Mouse (Mus musculus) neural tube, embryonic 15.5 days (tissue): ENCODE results near the gene Abcc4. TPM values are rescaled to one million over a fixed set of nuclear protein-coding genes. Genes with fewer than 3 reads are reported as not detected.

Source experiments
- ATAC-seq: fragments of 200-750 bp; cut with Nextera tagmentation; 2 replicates; pipeline ENCODE4 v1.8.0; 2017; ENCODE audit warnings: mild to moderate bottlenecking, moderate TSS enrichment, moderate library complexity; ENCODE audit not compliant: low FRiP score
- H3K27ac ChIP-seq: fragments of 300-500 bp; sonication (generic); replicated peaks from 2 replicates; pipeline ENCODE4 v1.5.1; 2015; ENCODE audit warnings: mild to moderate bottlenecking, inconsistent platforms
- H3K27me3 ChIP-seq: fragments of 300-500 bp; sonication (generic); replicated peaks from 2 replicates; pipeline ENCODE4 v1.6.1; 2015; ENCODE audit warnings: inconsistent platforms
- H3K36me3 ChIP-seq: fragments of 300-500 bp; sonication (generic); 2 replicates; pipeline ENCODE4 v1.6.1; 2015; ENCODE audit warnings: inconsistent platforms
- H3K4me1 ChIP-seq: fragments of 300-500 bp; sonication (generic); 2 replicates; pipeline ENCODE4 v1.6.1; 2015; ENCODE audit warnings: inconsistent platforms
- H3K4me2 ChIP-seq: fragments of 300-500 bp; sonication (generic); 2 replicates; pipeline ENCODE4 v1.6.1; 2015; ENCODE audit warnings: inconsistent platforms, mild to moderate bottlenecking, moderate library complexity
- H3K4me3 ChIP-seq: fragments of 300-500 bp; sonication (generic); replicated peaks from 2 replicates; pipeline ENCODE4 v1.5.1; 2015; ENCODE audit warnings: mild to moderate bottlenecking, inconsistent platforms
- H3K9ac ChIP-seq: fragments of 300-500 bp; sonication (generic); replicated peaks from 2 replicates; pipeline ENCODE4 v1.6.1; 2015; ENCODE audit warnings: mild to moderate bottlenecking, inconsistent platforms
- H3K9me3 ChIP-seq: fragments of 300-500 bp; sonication (generic); replicated peaks from 2 replicates; pipeline ENCODE4 v1.6.1; 2016; ENCODE audit warnings: inconsistent platforms
- WGBS: fragments of 180-500 bp; shearing (Covaris S2); methylation state at CpG from one replicate; pipeline ENCODE4 v1.1.7; 2015; ENCODE audit warnings: mixed read lengths; 5-methylcytosine and 5-hydroxymethylcytosine counted together
- polyA plus RNA-seq: library from polyadenylated mRNA; unstranded; fragments of >200 nt; fragmentation: Nextera tagmentation; extraction: Ambion mirVana; gene quantifications from 2 replicates; pipeline ENCODE4 v1.2.1, GENCODE M21; 2015

Abcc4 gene
- polyA plus RNA-seq, 1 experiment from 2014 or later: 3.1 TPM

- Histone ChIP-seq H3K4me3 (no peak overlapping the region), H3K4me1 (peaks cover 7% of the 10 kb centered on the region), H3K9me3 (no peaks in the 10 kb centered on the region), H3K27me3 (no peaks in the 10 kb centered on the region), H3K9ac (no peak overlapping the region), H3K36me3 (no peaks in the 10 kb centered on the region), H3K4me2 (no peak overlapping the region), H3K27ac (no peak overlapping the region)
- 88% methylated on average over 14 of the region's 14 CpGs for WGBS
- no peak for ATAC-seq
Measured at GRCm38 (mm10) chr14:118507829-118508228, 198.2 kb downstream of the Abcc4 start.

GRCm38 (mm10) chr14:118506591-118507146, 199.3 kb downstream of the Abcc4 start:
- H3K9me3 ChIP-seq: no peaks in the 10 kb centered on the region
- WGBS: 41% methylated on average over 14 of the region's 14 CpGs
- peak overlapping the region; percentile 7; the same call in 1 of the 2 replicates for H3K4me2 ChIP-seq
- peak; percentile 45 for ATAC-seq
- H3K9ac ChIP-seq: no peak overlapping the region
- H3K27me3 ChIP-seq: no peaks in the 10 kb centered on the region
- H3K4me3 ChIP-seq: no peak overlapping the region
- peaks cover 7% of the 10 kb centered on the region for H3K4me1 ChIP-seq
- H3K27ac ChIP-seq: no peak overlapping the region
- H3K36me3 ChIP-seq: no peaks in the 10 kb centered on the region

GRCm38 (mm10) chr14:118496767-118497166, 209.3 kb downstream of the Abcc4 start:
- 48% methylated on average over 2 of the region's 2 CpGs for WGBS
- Histone ChIP-seq H3K4me3 (no peak overlapping the region), H3K27me3 (no peaks in the 10 kb centered on the region), H3K4me2 (no peak overlapping the region), H3K9me3 (no peaks in the 10 kb centered on the region), H3K9ac (no peak overlapping the region), H3K36me3 (no peaks in the 10 kb centered on the region), H3K4me1 (no peaks in the 10 kb centered on the region; the same call in 1 of the 2 replicates), H3K27ac (no peak overlapping the region)
- no peak for ATAC-seq

- no peaks in the 10 kb centered on the region for H3K27me3 ChIP-seq
- peaks cover 10% of the 10 kb centered on the region for H3K4me1 ChIP-seq
- no peaks in the 10 kb centered on the region for H3K36me3 ChIP-seq
- no peak overlapping the region for H3K9ac ChIP-seq
- no peak overlapping the region for H3K4me3 ChIP-seq
- no peak for ATAC-seq
- H3K9me3 ChIP-seq: no peaks in the 10 kb centered on the region
- H3K4me2 ChIP-seq: no peak overlapping the region
- no peak overlapping the region for H3K27ac ChIP-seq
- 89% methylated on average over 2 of the region's 2 CpGs for WGBS
Measured at GRCm38 (mm10) chr14:118495458-118495857, 210.6 kb downstream of the Abcc4 start.

GRCm38 (mm10) chr14:118491708-118492107, 214.3 kb downstream of the Abcc4 start:
- H3K9me3 ChIP-seq: no peaks in the 10 kb centered on the region
- H3K4me3 ChIP-seq: no peak overlapping the region
- H3K4me1 ChIP-seq: peaks cover 14% of the 10 kb centered on the region
- 43% methylated on average over 6 of the region's 6 CpGs for WGBS
- no peak for ATAC-seq
- no peak overlapping the region for H3K9ac ChIP-seq
- H3K36me3 ChIP-seq: no peaks in the 10 kb centered on the region
- H3K4me2 ChIP-seq: peak overlapping the region; percentile 44; the same call in 1 of the 2 replicates
- H3K27ac ChIP-seq: no peak overlapping the region
- 0 out of 2 replicates have a peak, but pooled peaks cover 3% of the 10 kb centered on the region for H3K27me3 ChIP-seq

GRCm38 (mm10) chr14:118491300-118491699, 214.7 kb downstream of the Abcc4 start:
- ATAC-seq: no peak
- H3K4me2 ChIP-seq: peak overlapping the region; percentile 44
- 14% methylated on average over 13 of the region's 13 CpGs for WGBS
- peaks cover 14% of the 10 kb centered on the region for H3K4me1 ChIP-seq
- H3K9ac ChIP-seq: no peak overlapping the region
- 0 out of 2 replicates have a peak, but pooled peaks cover 3% of the 10 kb centered on the region for H3K27me3 ChIP-seq
- 0 out of 2 replicates have a peak overlapping the region, but pooled peaks have one; percentile 2 for H3K4me3 ChIP-seq
- no peak overlapping the region for H3K27ac ChIP-seq
- no peaks in the 10 kb centered on the region for H3K9me3 ChIP-seq
- H3K36me3 ChIP-seq: no peaks in the 10 kb centered on the region

- Histone ChIP-seq H3K9me3 (no peaks in the 10 kb centered on the region), H3K9ac (no peak overlapping the region), H3K4me3 (no peak overlapping the region), H3K27me3 (0 out of 2 replicates have a peak, but pooled peaks cover 3% of the 10 kb centered on the region), H3K27ac (no peak overlapping the region), H3K36me3 (no peaks in the 10 kb centered on the region), H3K4me1 (peaks cover 14% of the 10 kb centered on the region), H3K4me2 (peak overlapping the region; percentile 44)
- WGBS: 35% methylated on average over 7 of the region's 7 CpGs
- ATAC-seq: no peak
Measured at GRCm38 (mm10) chr14:118490525-118490924, 215.5 kb downstream of the Abcc4 start.

GRCm38 (mm10) chr14:118486349-118486748, 219.7 kb downstream of the Abcc4 start:
- Histone ChIP-seq H3K27ac (no peak overlapping the region), H3K4me2 (no peak overlapping the region), H3K36me3 (no peaks in the 10 kb centered on the region), H3K4me3 (no peak overlapping the region), H3K27me3 (0 out of 2 replicates have a peak, but pooled peaks cover 3% of the 10 kb centered on the region), H3K4me1 (peaks cover 14% of the 10 kb centered on the region), H3K9me3 (no peaks in the 10 kb centered on the region), H3K9ac (no peak overlapping the region)
- ATAC-seq: peak; percentile 65
- 55% methylated on average over 11 of the region's 11 CpGs for WGBS

- H3K4me2 ChIP-seq: no peak overlapping the region
- peaks cover 7% of the 10 kb centered on the region for H3K4me1 ChIP-seq
- H3K27ac ChIP-seq: no peak overlapping the region
- no peak overlapping the region for H3K4me3 ChIP-seq
- no peaks in the 10 kb centered on the region for H3K36me3 ChIP-seq
- H3K9ac ChIP-seq: no peak overlapping the region
- H3K27me3 ChIP-seq: 0 out of 2 replicates have a peak, but pooled peaks cover 3% of the 10 kb centered on the region
- no peak for ATAC-seq
- over 99% methylated on average over 6 of the region's 6 CpGs for WGBS
- no peaks in the 10 kb centered on the region for H3K9me3 ChIP-seq
Measured at GRCm38 (mm10) chr14:118485646-118486045, 220.4 kb downstream of the Abcc4 start.

- no peak for ATAC-seq
- H3K27me3 ChIP-seq: no peaks in the 10 kb centered on the region
- no peak overlapping the region for H3K27ac ChIP-seq
- no peak overlapping the region for H3K9ac ChIP-seq
- 93% methylated on average over 5 of the region's 5 CpGs for WGBS
- H3K4me2 ChIP-seq: no peak overlapping the region
- no peaks in the 10 kb centered on the region for H3K9me3 ChIP-seq
- no peaks in the 10 kb centered on the region for H3K4me1 ChIP-seq
- H3K36me3 ChIP-seq: no peaks in the 10 kb centered on the region
- no peak overlapping the region for H3K4me3 ChIP-seq
Measured at GRCm38 (mm10) chr14:118482320-118482719, 223.7 kb downstream of the Abcc4 start.

GRCm38 (mm10) chr14:118481779-118482178, 224.2 kb downstream of the Abcc4 start:
- no peak for ATAC-seq
- no peaks in the 10 kb centered on the region for H3K4me1 ChIP-seq
- no peak overlapping the region for H3K27ac ChIP-seq
- H3K4me3 ChIP-seq: no peak overlapping the region
- no peaks in the 10 kb centered on the region for H3K9me3 ChIP-seq
- no peak overlapping the region for H3K9ac ChIP-seq
- H3K36me3 ChIP-seq: no peaks in the 10 kb centered on the region
- no peak overlapping the region for H3K4me2 ChIP-seq
- no peaks in the 10 kb centered on the region for H3K27me3 ChIP-seq
- 81% methylated on average over 5 of the region's 5 CpGs for WGBS

- H3K4me3 ChIP-seq: no peak overlapping the region
- no peak overlapping the region for H3K9ac ChIP-seq
- peaks cover 19% of the 10 kb centered on the region for H3K27me3 ChIP-seq
- no peak overlapping the region for H3K27ac ChIP-seq
- peaks cover 18% of the 10 kb centered on the region for H3K4me1 ChIP-seq
- no peak overlapping the region for H3K4me2 ChIP-seq
- 92% methylated on average over 3 of the region's 3 CpGs for WGBS
- no peaks in the 10 kb centered on the region for H3K9me3 ChIP-seq
- ATAC-seq: no peak
- H3K36me3 ChIP-seq: no peaks in the 10 kb centered on the region
Measured at GRCm38 (mm10) chr14:118476329-118476728, 229.7 kb downstream of the Abcc4 start.
